Comparison of ENCODE assay signal across 19 mouse cellular contexts in the genomic region with DNA sequence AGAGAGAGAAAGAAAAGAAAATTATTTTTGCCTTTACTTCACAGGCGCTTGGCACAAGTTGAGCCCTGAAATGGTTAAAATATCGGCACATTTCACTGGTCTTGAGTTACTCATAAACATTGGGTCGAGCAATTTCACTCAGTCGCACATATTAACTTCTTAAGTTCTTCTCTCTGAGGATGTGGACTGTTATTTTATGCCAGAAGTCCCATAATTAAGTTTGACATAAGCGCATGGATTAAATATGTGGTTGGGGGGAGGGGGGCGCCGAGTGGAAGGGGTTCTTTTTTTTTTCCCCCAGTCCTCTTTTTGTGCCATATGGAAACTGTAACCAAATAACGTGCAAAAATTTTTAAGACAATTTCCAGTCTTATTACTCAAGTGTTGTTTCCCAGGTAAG.
DNase-seq lines count a peak whose midpoint lies in the region; ATAC-seq and TF ChIP-seq lines count a peak whose summit lies in the region.
"Had no signal": no experiment of that assay in that cellular context is flagged by ENCODE, and none has a peak within 500 bp of the region (broad histone marks: within the 10 kb centered on the region; RNA-seq: fewer than 3 reads in every experiment).

No protein-coding gene starts in this region.

- no peak overlapping the region for H3K4me3 ChIP-seq in midbrain, embryonic 11.5 days (ENCODE audit: low read depth, low read length)
- no peak overlapping the region for H3K4me3 ChIP-seq in midbrain, embryonic 16.5 days (ENCODE audit: low read depth, low read length)
- H3K4me3 ChIP-seq in embryonic facial prominence, embryonic 11.5 days (ENCODE audit: low read depth, low read length), result no peak overlapping the region
- no peak overlapping the region for H3K4me3 ChIP-seq in embryonic facial prominence, embryonic 14.5 days (ENCODE audit: low read depth, low read length)
- no peak overlapping the region for H3K4me3 ChIP-seq in limb, embryonic 14.5 days (replicated peaks; ENCODE audit: low read length)
- H3K4me3 ChIP-seq: forebrain, embryonic 15.5 days; heart, adult 2 months; hindbrain, embryonic 13.5 days had no signal

- peak; percentile 76 for DNase-seq in midbrain, embryonic 11.5 days (ENCODE audit: low spot score, missing footprints)
- peak; percentile 81 for DNase-seq in embryonic facial prominence, embryonic 11.5 days (ENCODE audit: low spot score)
- peak; percentile 85 for DNase-seq in embryonic facial prominence, embryonic 14.5 days (ENCODE audit: low spot score)
- peak; percentile 74 for DNase-seq in limb, embryonic 14.5 days (ENCODE audit: low spot score)
- no peak for DNase-seq in cerebellum, adult 18-20 months
- no peak for DNase-seq in embryo, embryonic 10.5 days (ENCODE audit: low spot score)
- DNase-seq in adrenal gland, postnatal 36 days, result no peak
- DNase-seq: cerebellum, adult 11 months; cerebellum, adult 9-10 months; cerebellum, postnatal 36 days; gastrocnemius, postnatal 14 days; heart, adult 2 months; heart, postnatal 14 days had no signal

- H3K9ac ChIP-seq in midbrain, embryonic 11.5 days (ENCODE audit: low read length), result no peak overlapping the region
- H3K9ac ChIP-seq in midbrain, embryonic 16.5 days (ENCODE audit: low read depth, low read length), result no peak overlapping the region
- H3K9ac ChIP-seq in embryonic facial prominence, embryonic 11.5 days (replicated peaks; ENCODE audit: low read length), result no peak overlapping the region
- no peak overlapping the region for H3K9ac ChIP-seq in embryonic facial prominence, embryonic 14.5 days (ENCODE audit: low read depth, low read length)
- no peak overlapping the region for H3K9ac ChIP-seq in limb, embryonic 14.5 days (ENCODE audit: low read depth, low read length, severe bottlenecking)
- H3K9ac ChIP-seq: forebrain, embryonic 15.5 days; heart, embryonic 15.5 days; hindbrain, embryonic 13.5 days had no signal

- no peak for TF ChIP-seq POLR2A in limb, embryonic 14.5 days (IDR thresholded peaks at IDR 0.05; ENCODE audit: borderline replicate concordance, extremely low read depth, insufficient read depth, insufficient read length)

- H3K36me3 ChIP-seq in midbrain, embryonic 11.5 days (ENCODE audit: control insufficient read depth, insufficient read depth, low read length), result no peaks in the 10 kb centered on the region
- H3K36me3 ChIP-seq in midbrain, embryonic 16.5 days (ENCODE audit: control insufficient read depth, insufficient read depth, low read length), result no peaks in the 10 kb centered on the region
- H3K36me3 ChIP-seq in embryonic facial prominence, embryonic 11.5 days (replicated peaks; ENCODE audit: control insufficient read depth, insufficient read depth, low read depth, low read length), result no peaks in the 10 kb centered on the region
- H3K36me3 ChIP-seq in embryonic facial prominence, embryonic 14.5 days (ENCODE audit: control insufficient read depth, insufficient read depth, low read length), result no peaks in the 10 kb centered on the region
- H3K36me3 ChIP-seq in limb, embryonic 14.5 days (ENCODE audit: control insufficient read depth, insufficient read depth, low read length), result no peaks in the 10 kb centered on the region
- H3K36me3 ChIP-seq: forebrain, embryonic 15.5 days; heart, embryonic 15.5 days; hindbrain, embryonic 13.5 days had no signal

- H3K4me2 ChIP-seq in midbrain, embryonic 11.5 days, result no peak overlapping the region
- no peak overlapping the region for H3K4me2 ChIP-seq in midbrain, embryonic 16.5 days (ENCODE audit: low read length)
- no peak overlapping the region for H3K4me2 ChIP-seq in embryonic facial prominence, embryonic 11.5 days (ENCODE audit: low read depth, low read length)
- peak overlapping the region; percentile 16 for H3K4me2 ChIP-seq in embryonic facial prominence, embryonic 14.5 days (ENCODE audit: low read depth, low read length)
- H3K4me2 ChIP-seq in limb, embryonic 14.5 days (replicated peaks; ENCODE audit: low read depth, low read length, severe bottlenecking), result no peak overlapping the region
- H3K4me2 ChIP-seq: forebrain, embryonic 15.5 days; heart, embryonic 11.5 days; hindbrain, embryonic 13.5 days had no signal

- WGBS in midbrain, embryonic 11.5 days, result 83% methylated on average over 8 of the region's 8 CpGs
- 73% methylated on average over 8 of the region's 8 CpGs for WGBS in midbrain, embryonic 16.5 days
- 26% methylated on average over 8 of the region's 8 CpGs for WGBS in embryonic facial prominence, embryonic 11.5 days
- WGBS in embryonic facial prominence, embryonic 14.5 days, result 20% methylated on average over 8 of the region's 8 CpGs
- whole genome bisulfite sequencing in limb, embryonic 14.5 days, result 17% methylated on average over 8 of the region's 8 CpGs

- no peak overlapping the region for H3K27ac ChIP-seq in midbrain, embryonic 11.5 days (ENCODE audit: low read depth, low read length)
- H3K27ac ChIP-seq in midbrain, embryonic 16.5 days (ENCODE audit: low read length), result no peak overlapping the region
- H3K27ac ChIP-seq in embryonic facial prominence, embryonic 11.5 days (replicated peaks; ENCODE audit: low read depth, low read length), result no peak overlapping the region
- no peak overlapping the region for H3K27ac ChIP-seq in embryonic facial prominence, embryonic 14.5 days (replicated peaks; ENCODE audit: low read depth, low read length)
- no peak overlapping the region for H3K27ac ChIP-seq in limb, embryonic 14.5 days (replicated peaks; ENCODE audit: low read depth, low read length)
- H3K27ac ChIP-seq: forebrain, embryonic 15.5 days; heart, adult 2 months; heart, embryonic 15.5 days; hindbrain, embryonic 13.5 days; hindbrain, postnatal 0 days had no signal

- no peak for ATAC-seq in midbrain, embryonic 11.5 days (ENCODE audit: low FRiP score)
- no peak for ATAC-seq in midbrain, embryonic 16.5 days
- ATAC-seq in embryonic facial prominence, embryonic 11.5 days (replicated peaks; ENCODE audit: insufficient number of reproducible peaks, low FRiP score, low TSS enrichment, low read depth), result no peak
- no peak for ATAC-seq in embryonic facial prominence, embryonic 14.5 days (ENCODE audit: low read depth)
- ATAC-seq in limb, embryonic 14.5 days (ENCODE audit: low FRiP score, low read depth), result peak; percentile 47; the same call in 1 of the 2 replicates
- ATAC-seq: forebrain, embryonic 15.5 days; hindbrain, postnatal 0 days had no signal

- H3K4me1 ChIP-seq in midbrain, embryonic 11.5 days (ENCODE audit: control insufficient read depth, insufficient read depth, low read length), result peaks cover 9% of the 10 kb centered on the region
- H3K4me1 ChIP-seq in midbrain, embryonic 16.5 days (ENCODE audit: control insufficient read depth, insufficient read depth, low read length), result peaks cover 3% of the 10 kb centered on the region; the same call in 1 of the 2 replicates
- peaks cover 10% of the 10 kb centered on the region for H3K4me1 ChIP-seq in embryonic facial prominence, embryonic 11.5 days (ENCODE audit: control insufficient read depth, insufficient read depth, low read length)
- peaks cover 23% of the 10 kb centered on the region for H3K4me1 ChIP-seq in embryonic facial prominence, embryonic 14.5 days (ENCODE audit: control insufficient read depth, insufficient read depth, low read length)
- peaks cover 29% of the 10 kb centered on the region for H3K4me1 ChIP-seq in limb, embryonic 14.5 days (ENCODE audit: control insufficient read depth, insufficient read depth, low read length)

- H3K9me3 ChIP-seq in midbrain, embryonic 11.5 days (ENCODE audit: control insufficient read depth, low read length), result no peaks in the 10 kb centered on the region
- H3K9me3 ChIP-seq in midbrain, embryonic 16.5 days (replicated peaks; ENCODE audit: control insufficient read depth, low read length, poor library complexity, severe bottlenecking), result no peaks in the 10 kb centered on the region
- H3K9me3 ChIP-seq in embryonic facial prominence, embryonic 11.5 days (replicated peaks; ENCODE audit: control insufficient read depth, low read length), result no peaks in the 10 kb centered on the region
- H3K9me3 ChIP-seq in embryonic facial prominence, embryonic 14.5 days (ENCODE audit: control insufficient read depth, low read length), result no peaks in the 10 kb centered on the region
- H3K9me3 ChIP-seq in limb, embryonic 14.5 days (ENCODE audit: control insufficient read depth, low read length), result no peaks in the 10 kb centered on the region
- H3K9me3 ChIP-seq: forebrain, embryonic 15.5 days; heart, embryonic 15.5 days; hindbrain, embryonic 13.5 days had no signal

- no peaks in the 10 kb centered on the region for H3K27me3 ChIP-seq in midbrain, embryonic 11.5 days (ENCODE audit: control insufficient read depth, insufficient read depth, low read length)
- H3K27me3 ChIP-seq in midbrain, embryonic 16.5 days (ENCODE audit: control insufficient read depth, insufficient read depth, low read depth, low read length), result no peaks in the 10 kb centered on the region
- H3K27me3 ChIP-seq in embryonic facial prominence, embryonic 11.5 days (ENCODE audit: control insufficient read depth, insufficient read depth, low read length), result no peaks in the 10 kb centered on the region
- H3K27me3 ChIP-seq in embryonic facial prominence, embryonic 14.5 days (replicated peaks; ENCODE audit: control insufficient read depth, insufficient read depth, low read length), result no peaks in the 10 kb centered on the region
- H3K27me3 ChIP-seq in limb, embryonic 14.5 days (ENCODE audit: control insufficient read depth, insufficient read depth, low read length), result no peaks in the 10 kb centered on the region
- H3K27me3 ChIP-seq: forebrain, embryonic 15.5 days; heart, embryonic 15.5 days had no signal

Comparison
In these comparisons a context has a peak if more than half of its experiments do, and no peak if none do; other contexts are left out.
1. DNase-seq: peak in midbrain, embryonic 11.5 days (single experiment), embryonic facial prominence, embryonic 11.5 days (single experiment), embryonic facial prominence, embryonic 14.5 days (single experiment) and limb, embryonic 14.5 days (single experiment); none in cerebellum, adult 18-20 months (0 of 2), embryo, embryonic 10.5 days (single experiment) and adrenal gland, postnatal 36 days (0 of 2).